Mouse (Mus musculus): Measurements from ENCODE around the gene Samd10. TPM values are rescaled to one million over a fixed set of nuclear protein-coding genes. Genes with fewer than 3 reads are reported as not detected.

Gene Samd10
- polyA plus RNA-seq, 1 experiment from 2014 or later: 17.7 TPM

DNA sequence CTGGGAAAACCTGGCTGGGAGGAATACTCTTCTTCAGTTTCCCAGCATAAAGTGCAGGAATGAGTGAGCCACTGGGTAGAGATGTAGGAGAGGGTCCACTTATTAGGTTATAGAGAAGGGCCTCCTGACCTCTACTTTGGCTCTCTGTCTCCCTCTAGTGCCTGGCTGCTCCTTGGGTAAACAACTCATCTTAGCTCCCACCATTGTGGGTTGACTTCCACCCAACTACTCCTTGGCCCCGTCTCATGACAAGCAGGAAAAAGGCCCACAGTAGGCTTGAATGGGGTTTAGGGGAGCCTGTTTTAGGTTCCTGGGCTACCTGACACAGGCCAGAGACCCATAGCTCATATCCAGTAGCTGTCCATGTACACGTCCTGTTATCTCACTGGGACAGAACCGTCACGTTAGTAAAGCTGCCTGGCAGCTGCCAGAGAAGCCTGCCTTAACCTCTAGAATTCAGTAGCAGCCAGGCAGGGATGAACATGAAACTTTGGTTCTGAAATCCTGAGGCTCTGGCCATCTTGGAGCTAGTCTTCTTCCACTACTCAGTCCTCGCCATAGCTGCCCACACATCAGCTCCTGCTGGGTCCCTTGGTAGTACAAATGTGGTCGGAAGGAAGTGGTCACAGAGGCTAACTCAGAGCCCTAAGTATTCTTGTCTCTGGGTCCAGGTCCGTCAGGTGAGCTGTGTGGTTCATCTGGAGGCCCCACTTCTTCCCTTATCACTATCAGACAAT, 30.6 kb downstream of the Samd10 start:
- no peaks in the 10 kb centered on the region for H3K9me3 ChIP-seq (ENCODE audit: control insufficient read depth, low read length)
- H3K36me3 ChIP-seq (ENCODE audit: control insufficient read depth, insufficient read depth, low read length): no peaks in the 10 kb centered on the region
- no peak overlapping the region for H3K4me3 ChIP-seq (ENCODE audit: low read depth, low read length)
- no peaks in the 10 kb centered on the region for H3K4me1 ChIP-seq (ENCODE audit: control insufficient read depth, insufficient read depth, low read length)
- 80% methylated on average over 7 of the region's 7 CpGs for WGBS
- no peaks in the 10 kb centered on the region for H3K27me3 ChIP-seq (ENCODE audit: control insufficient read depth, insufficient read depth, low read length)
- no peak overlapping the region for H3K27ac ChIP-seq (replicated peaks; ENCODE audit: low read depth, low read length)
- ATAC-seq (ENCODE audit: insufficient number of reproducible peaks, low FRiP score, low TSS enrichment, low read depth): no peak
- H3K4me2 ChIP-seq (ENCODE audit: low read depth, severe bottlenecking): no peak overlapping the region
- H3K9ac ChIP-seq (ENCODE audit: low read length): no peak overlapping the region
- peak; percentile 60 for DNase-seq (ENCODE audit: low spot score)

DNA sequence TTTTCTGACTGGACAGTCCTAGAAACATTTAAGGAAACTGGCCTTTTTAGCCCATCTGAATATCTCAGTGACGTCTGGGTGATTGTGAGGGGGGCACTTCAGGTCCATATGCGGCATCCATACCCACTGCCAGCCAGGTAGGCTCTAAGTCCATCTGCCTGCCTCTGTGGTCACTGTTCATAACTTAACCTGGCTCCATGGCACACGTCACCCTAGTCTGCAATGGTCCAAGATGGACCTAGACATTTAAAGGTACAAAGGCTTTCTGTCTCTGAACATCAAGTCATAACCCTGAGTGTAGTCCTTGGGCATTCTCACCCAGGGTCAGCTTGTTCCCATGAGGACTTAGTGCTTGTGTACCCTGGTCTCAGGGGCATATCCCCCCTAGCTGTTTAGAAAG, 31.7 kb downstream of the Samd10 start:
- Histone ChIP-seq H3K27ac (replicated peaks; ENCODE audit: low read depth, low read length) (no peak overlapping the region), H3K4me2 (ENCODE audit: low read depth, severe bottlenecking) (no peak overlapping the region), H3K9me3 (ENCODE audit: control insufficient read depth, low read length) (no peaks in the 10 kb centered on the region), H3K4me3 (ENCODE audit: low read depth, low read length) (no peak overlapping the region), H3K36me3 (ENCODE audit: control insufficient read depth, insufficient read depth, low read length) (no peaks in the 10 kb centered on the region), H3K9ac (ENCODE audit: low read length) (no peak overlapping the region), H3K27me3 (ENCODE audit: control insufficient read depth, insufficient read depth, low read length) (no peaks in the 10 kb centered on the region), H3K4me1 (ENCODE audit: control insufficient read depth, insufficient read depth, low read length) (no peaks in the 10 kb centered on the region)
- DNase-seq (ENCODE audit: low spot score) (no peak), ATAC-seq (ENCODE audit: insufficient number of reproducible peaks, low FRiP score, low TSS enrichment, low read depth) (no peak)
- 87% methylated on average over 3 of the region's 3 CpGs for WGBS

- H3K27me3 ChIP-seq (ENCODE audit: control insufficient read depth, insufficient read depth, low read length): no peaks in the 10 kb centered on the region
- H3K27ac ChIP-seq (replicated peaks; ENCODE audit: low read depth, low read length): no peak overlapping the region
- no peak overlapping the region for H3K9ac ChIP-seq (ENCODE audit: low read length)
- ATAC-seq (ENCODE audit: insufficient number of reproducible peaks, low FRiP score, low TSS enrichment, low read depth) (no peak), DNase-seq (ENCODE audit: low spot score) (no peak)
- no peaks in the 10 kb centered on the region for H3K9me3 ChIP-seq (ENCODE audit: control insufficient read depth, low read length)
- H3K4me2 ChIP-seq (ENCODE audit: low read depth, severe bottlenecking): no peak overlapping the region
- no peak overlapping the region for H3K4me3 ChIP-seq (ENCODE audit: low read depth, low read length)
- no peaks in the 10 kb centered on the region for H3K4me1 ChIP-seq (ENCODE audit: control insufficient read depth, insufficient read depth, low read length)
- peaks cover 21% of the 10 kb centered on the region for H3K36me3 ChIP-seq (ENCODE audit: control insufficient read depth, insufficient read depth, low read length)
These were observed 45.2 kb downstream of the Samd10 start for GRCm38 (mm10) chr2:181553772-181554171.

GRCm38 (mm10) chr2:181550233-181550632, 48.8 kb downstream of the Samd10 start:
- Histone ChIP-seq H3K9me3 (ENCODE audit: control insufficient read depth, low read length) (no peaks in the 10 kb centered on the region), H3K4me1 (ENCODE audit: control insufficient read depth, insufficient read depth, low read length) (no peaks in the 10 kb centered on the region), H3K4me3 (ENCODE audit: low read depth, low read length) (no peak overlapping the region), H3K4me2 (ENCODE audit: low read depth, severe bottlenecking) (no peak overlapping the region), H3K27ac (replicated peaks; ENCODE audit: low read depth, low read length) (no peak overlapping the region), H3K9ac (ENCODE audit: low read length) (no peak overlapping the region), H3K36me3 (ENCODE audit: control insufficient read depth, insufficient read depth, low read length) (peaks cover 26% of the 10 kb centered on the region), H3K27me3 (ENCODE audit: control insufficient read depth, insufficient read depth, low read length) (no peaks in the 10 kb centered on the region)
- WGBS: 95% methylated on average over 2 of the region's 2 CpGs
- no peak for DNase-seq (ENCODE audit: low spot score)
- ATAC-seq (ENCODE audit: insufficient number of reproducible peaks, low FRiP score, low TSS enrichment, low read depth): no peak

DNA sequence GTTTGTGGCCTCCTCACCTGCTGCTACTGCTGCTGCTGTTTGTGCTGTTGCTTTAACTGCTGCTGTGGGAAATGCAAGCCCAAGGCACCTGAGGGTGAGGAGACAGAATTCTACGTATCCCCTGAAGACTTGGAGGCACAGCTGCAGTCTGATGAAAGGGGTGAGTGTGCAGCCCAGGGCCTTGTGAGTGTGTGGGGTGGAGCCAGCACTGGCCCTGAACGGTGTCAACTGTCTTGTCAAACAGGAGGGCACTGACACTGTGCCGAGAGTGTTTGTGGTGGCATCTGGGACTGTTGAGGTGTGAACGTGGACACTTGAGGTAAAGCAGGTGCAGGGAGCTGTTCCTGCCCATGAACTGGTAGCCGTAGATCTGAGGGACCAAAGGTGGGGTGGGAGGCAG, 50.3 kb downstream of the Samd10 start:
- no peak for ATAC-seq (ENCODE audit: insufficient number of reproducible peaks, low FRiP score, low TSS enrichment, low read depth)
- no peaks in the 10 kb centered on the region for H3K27me3 ChIP-seq (ENCODE audit: control insufficient read depth, insufficient read depth, low read length)
- H3K4me3 ChIP-seq (ENCODE audit: low read depth, low read length): no peak overlapping the region
- H3K4me1 ChIP-seq (ENCODE audit: control insufficient read depth, insufficient read depth, low read length): no peaks in the 10 kb centered on the region
- no peak overlapping the region for H3K9ac ChIP-seq (ENCODE audit: low read length)
- no peaks in the 10 kb centered on the region for H3K9me3 ChIP-seq (ENCODE audit: control insufficient read depth, low read length)
- no peak for DNase-seq (ENCODE audit: low spot score)
- H3K36me3 ChIP-seq (ENCODE audit: control insufficient read depth, insufficient read depth, low read length): peaks cover 26% of the 10 kb centered on the region
- H3K4me2 ChIP-seq (ENCODE audit: low read depth, severe bottlenecking): no peak overlapping the region
- H3K27ac ChIP-seq (replicated peaks; ENCODE audit: low read depth, low read length): no peak overlapping the region
- WGBS: 90% methylated on average over 5 of the region's 5 CpGs

DNA sequence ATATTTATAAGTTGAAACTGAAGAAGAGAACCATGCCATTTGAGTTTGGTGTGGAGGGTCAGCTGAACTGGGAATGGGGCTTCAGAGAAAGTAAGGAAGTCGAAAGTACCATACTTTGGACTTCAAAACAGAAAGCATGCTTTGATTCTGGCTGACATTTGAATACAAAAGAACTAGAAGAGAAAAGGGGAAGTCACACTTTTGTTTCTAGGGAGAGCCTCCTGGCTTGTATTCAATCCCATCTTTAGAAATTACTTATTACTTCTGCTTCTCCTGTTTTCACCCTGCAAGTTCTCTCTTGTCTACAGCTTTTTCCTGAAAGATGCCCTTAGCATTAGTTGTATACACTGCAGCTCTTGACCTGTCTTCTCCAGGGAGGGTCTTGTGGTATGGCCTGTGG, 50.8 kb downstream of the Samd10 start:
- no peak for ATAC-seq (ENCODE audit: insufficient number of reproducible peaks, low FRiP score, low TSS enrichment, low read depth)
- Histone ChIP-seq H3K27ac (replicated peaks; ENCODE audit: low read depth, low read length) (no peak overlapping the region), H3K4me2 (ENCODE audit: low read depth, severe bottlenecking) (no peak overlapping the region), H3K36me3 (ENCODE audit: control insufficient read depth, insufficient read depth, low read length) (peaks cover 26% of the 10 kb centered on the region), H3K4me3 (ENCODE audit: low read depth, low read length) (no peak overlapping the region), H3K9me3 (ENCODE audit: control insufficient read depth, low read length) (no peaks in the 10 kb centered on the region), H3K9ac (ENCODE audit: low read length) (no peak overlapping the region), H3K27me3 (ENCODE audit: control insufficient read depth, insufficient read depth, low read length) (no peaks in the 10 kb centered on the region), H3K4me1 (ENCODE audit: control insufficient read depth, insufficient read depth, low read length) (no peaks in the 10 kb centered on the region)
- no peak for DNase-seq (ENCODE audit: low spot score)
- 92% methylated on average over 1 of the region's 1 CpGs for WGBS

DNA sequence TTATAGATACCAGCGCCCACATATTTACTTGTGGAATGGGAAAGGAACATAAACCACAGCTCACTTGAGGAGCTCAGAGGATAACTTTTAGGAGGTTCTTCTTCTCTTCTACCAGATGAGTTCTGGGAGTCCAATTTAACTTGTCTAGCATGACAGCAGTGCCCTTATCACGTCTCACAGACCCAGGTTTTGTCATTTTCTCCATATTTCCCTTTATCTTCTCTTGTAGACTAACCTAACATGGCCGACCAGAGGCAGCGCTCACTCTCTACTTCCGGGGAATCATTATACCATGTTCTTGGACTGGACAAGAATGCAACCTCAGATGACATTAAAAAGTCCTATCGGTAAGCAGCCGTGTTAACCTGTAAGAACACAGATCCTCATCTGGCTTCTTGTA, 52.9 kb downstream of the Samd10 start:
- no peak overlapping the region for H3K27ac ChIP-seq (replicated peaks; ENCODE audit: low read depth, low read length)
- no peaks in the 10 kb centered on the region for H3K9me3 ChIP-seq (ENCODE audit: control insufficient read depth, low read length)
- no peak for ATAC-seq (ENCODE audit: insufficient number of reproducible peaks, low FRiP score, low TSS enrichment, low read depth)
- H3K27me3 ChIP-seq (ENCODE audit: control insufficient read depth, insufficient read depth, low read length): no peaks in the 10 kb centered on the region
- peaks cover 24% of the 10 kb centered on the region for H3K36me3 ChIP-seq (ENCODE audit: control insufficient read depth, insufficient read depth, low read length)
- 93% methylated on average over 7 of the region's 7 CpGs for WGBS
- no peak overlapping the region for H3K9ac ChIP-seq (ENCODE audit: low read length)
- no peak overlapping the region for H3K4me3 ChIP-seq (ENCODE audit: low read depth, low read length)
- H3K4me1 ChIP-seq (ENCODE audit: control insufficient read depth, insufficient read depth, low read length): no peaks in the 10 kb centered on the region
- no peak overlapping the region for H3K4me2 ChIP-seq (ENCODE audit: low read depth, severe bottlenecking)
- no peak for DNase-seq (ENCODE audit: low spot score)
